Mouse (Mus musculus) MEL (cell line): ENCODE measurements at regions not wholly inside any gene's neighbourhood (a gene's known extent, or its start where the extent isn't known, plus 50 kb on each side); places are given as distances from the start of the nearest gene placed in this dataset.
A peak's percentile ranks its signal among the peaks of the same experiment; 100 is the strongest.

Experiments
- CHD1 ChIP-seq: IDR thresholded peaks from 2 replicates; pipeline ENCODE4 v1.6.1; 2012; ENCODE audit warnings: low read depth, mild to moderate bottlenecking, inconsistent platforms, low read length, improper control_type of control experiment
- CTCF ChIP-seq, 3 experiments: IDR thresholded peaks in 2 of 3; conservative IDR thresholded peaks in 1 of 3; 2 replicates each; pipeline ENCODE4 v1.5.1; 2011 to 2012; ENCODE audit warnings: low read length in 3 of 3, low read depth in 2 of 3, mild to moderate bottlenecking in 2 of 3, improper control_type of control experiment in 1 of 3, inconsistent platforms in 1 of 3, mixed read lengths in 1 of 3, moderate library complexity in 1 of 3; ENCODE audit not compliant: control insufficient read depth in 1 of 3, insufficient read depth in 1 of 3, poor library complexity in 1 of 3, severe bottlenecking in 1 of 3
- E2F4 ChIP-seq: IDR thresholded peaks from 2 replicates; pipeline ENCODE4 v1.6.1; 2011; ENCODE audit warnings: low read depth, low read length, improper control_type of control experiment, borderline replicate concordance
- EP300 ChIP-seq, 2 experiments: IDR thresholded peaks; 2 replicates each; pipeline ENCODE4 v1.6.1; 2011; ENCODE audit warnings: improper control_type of control experiment in 2 of 2, low read length in 2 of 2, low read depth in 1 of 2, mild to moderate bottlenecking in 1 of 2
- GATA1 ChIP-seq: IDR thresholded peaks from 2 replicates; pipeline ENCODE4 v1.6.1; 2011; ENCODE audit warnings: low read depth, low read length, improper control_type of control experiment
- NELFE ChIP-seq: IDR thresholded peaks from 2 replicates; pipeline ENCODE4 v1.6.1; 2011; ENCODE audit warnings: low read depth, low read length, improper control_type of control experiment
- POLR2A ChIP-seq, 2 experiments: IDR thresholded peaks; 2 replicates each; pipeline ENCODE4 v1.6.1; 2011 to 2012; ENCODE audit warnings: low read length in 2 of 2, mild to moderate bottlenecking in 2 of 2, control low read depth in 1 of 2, improper control_type of control experiment in 1 of 2, low read depth in 1 of 2, moderate library complexity in 1 of 2; ENCODE audit not compliant: control insufficient read depth in 1 of 2, insufficient read depth in 1 of 2, poor library complexity in 1 of 2
- POLR2AphosphoS2 ChIP-seq: IDR thresholded peaks from 2 replicates; pipeline ENCODE4 v1.6.1; 2011; ENCODE audit warnings: low read length, improper control_type of control experiment
- RAD21 ChIP-seq: IDR thresholded peaks from 2 replicates; pipeline ENCODE4 v1.6.1; 2011; ENCODE audit warnings: mild to moderate bottlenecking, low read depth, low read length, improper control_type of control experiment
- RCOR1 ChIP-seq: IDR thresholded peaks from 2 replicates; pipeline ENCODE4 v1.6.1; 2012; ENCODE audit warnings: low read depth, mild to moderate bottlenecking, inconsistent platforms, low read length, improper control_type of control experiment
- SMC3 ChIP-seq: IDR thresholded peaks from 2 replicates; pipeline ENCODE4 v1.6.1; 2011; ENCODE audit warnings: low read depth, low read length, improper control_type of control experiment
- TAL1 ChIP-seq: IDR thresholded peaks from 2 replicates; pipeline ENCODE4 v1.6.1; 2012; ENCODE audit warnings: mild to moderate bottlenecking, inconsistent platforms, low read length, moderate library complexity, mixed read lengths
- TCF12 ChIP-seq: IDR thresholded peaks from 2 replicates; pipeline ENCODE4 v1.6.1; 2014; ENCODE audit warnings: low read depth, mild to moderate bottlenecking, inconsistent platforms, low read length, improper control_type of control experiment, moderate library complexity
- ZKSCAN1 ChIP-seq: IDR thresholded peaks from 2 replicates; pipeline ENCODE4 v1.6.1; 2012; ENCODE audit warnings: low read depth, mild to moderate bottlenecking, inconsistent platforms, low read length, improper control_type of control experiment, moderate library complexity

DNA sequence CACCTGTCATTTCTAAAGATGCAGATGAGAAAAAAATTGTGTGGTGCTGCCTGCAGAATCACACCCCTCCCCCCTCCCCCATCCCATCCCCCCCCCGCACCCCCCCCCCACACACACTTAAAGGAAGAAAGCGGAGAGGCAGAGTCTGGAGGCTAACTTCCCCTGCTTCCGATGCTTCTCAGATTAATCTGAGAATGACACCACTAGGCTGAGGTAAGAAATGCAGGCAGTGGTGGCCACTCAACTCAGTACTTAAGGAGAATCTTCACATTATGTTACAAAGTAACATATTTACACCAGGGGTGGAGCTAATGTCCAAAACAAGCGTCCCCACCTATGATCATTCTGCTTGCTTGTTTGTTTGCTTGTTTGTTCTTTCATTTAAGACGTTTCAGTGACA is 309.4 kb downstream of the Setd4 start:
- TF ChIP-seq SMC3 (peak; percentile 67), GATA1 (no peak), POLR2A (IDR thresholded peaks at IDR 0.05; ENCODE audit: control insufficient read depth in 1 of 2, insufficient read depth in 1 of 2, low read depth in 1 of 2, low read length in 2 of 2, poor library complexity in 1 of 2) (no peak), EP300 (IDR thresholded peaks at IDR 0.05; ENCODE audit: low read depth in 1 of 2, low read length in 2 of 2) (no peak), CTCF (IDR thresholded peaks at IDR 0.05 in 2 of 3, conservative IDR thresholded peaks at IDR 0.05 in 1 of 3; ENCODE audit: control insufficient read depth in 1 of 3, insufficient read depth in 1 of 3, low read depth in 2 of 3, low read length in 3 of 3, poor library complexity in 1 of 3, severe bottlenecking in 1 of 3) (peak in 2 of 3 experiments; percentile 8 to 64; a peak in 3 of 6 replicates), E2F4 (no peak), RAD21 (peak; percentile 69), ZKSCAN1 (no peak), RCOR1 (no peak), TCF12 (no peak), TAL1 (no peak), CHD1 (no peak), POLR2AphosphoS2 (no peak), NELFE (no peak)
